Mouse (Mus musculus) heart, postnatal 0 days (tissue): Measurements from ENCODE around the gene Memo1. TPM values are rescaled to one million over a fixed set of nuclear protein-coding genes. Genes with fewer than 3 reads are reported as not detected.

ENCODE experiments used
- ATAC-seq: fragments of 200-750 bp; cut with Nextera tagmentation; 2 replicates; pipeline ENCODE4 v1.8.0; 2017; ENCODE audit warnings: low read depth, moderate number of reproducible peaks, moderate library complexity; ENCODE audit not compliant: insufficient read depth
- DNase-seq: peaks from one replicate; pipeline ENCODE4 v3.0.0-alpha.2; 2016; ENCODE audit warnings: low spot score
- H3K27ac ChIP-seq: fragments of 300-500 bp; sonication (generic); 2 replicates; pipeline ENCODE4 v1.5.1; 2014; ENCODE audit warnings: low read depth, mild to moderate bottlenecking
- H3K27me3 ChIP-seq: fragments of 300-500 bp; sonication (generic); 2 replicates; pipeline ENCODE4 v1.6.1; 2014; ENCODE audit warnings: low read length, mixed read lengths; ENCODE audit not compliant: control insufficient read depth, insufficient read depth
- H3K36me3 ChIP-seq: fragments of 300-500 bp; sonication (generic); replicated peaks from 2 replicates; pipeline ENCODE4 v1.6.1; 2014; ENCODE audit warnings: low read length, mixed read lengths; ENCODE audit not compliant: control insufficient read depth, insufficient read depth
- H3K4me1 ChIP-seq: fragments of 300-500 bp; sonication (generic); 2 replicates; pipeline ENCODE4 v1.6.1; 2014; ENCODE audit warnings: antibody characterized with exemption; ENCODE audit not compliant: control insufficient read depth, insufficient read depth
- H3K4me2 ChIP-seq: fragments of 300-500 bp; sonication (generic); 2 replicates; pipeline ENCODE4 v1.6.1; 2014; ENCODE audit warnings: low read depth, mild to moderate bottlenecking, low read length, moderate library complexity
- H3K4me3 ChIP-seq: fragments of 300-500 bp; sonication (generic); 2 replicates; pipeline ENCODE4 v1.5.1; 2014; ENCODE audit warnings: low read depth, low read length
- H3K9ac ChIP-seq: fragments of 300-500 bp; sonication (generic); replicated peaks from 2 replicates; pipeline ENCODE4 v1.6.1; 2014; ENCODE audit warnings: low read depth, low read length, mixed read lengths
- H3K9me3 ChIP-seq: fragments of 300-500 bp; sonication (generic); replicated peaks from 2 replicates; pipeline ENCODE4 v1.6.1; 2016; ENCODE audit warnings: low read length; ENCODE audit not compliant: control insufficient read depth
- CTCF ChIP-seq: IDR thresholded peaks from 2 replicates; pipeline ENCODE4 v1.5.1; 2016; ENCODE audit warnings: antibody characterized with exemption, control low read depth, low read depth
- EP300 ChIP-seq: IDR thresholded peaks from 2 replicates; pipeline ENCODE4 v1.6.1; 2016; ENCODE audit warnings: antibody characterized with exemption, low read depth
- WGBS: fragments of 180-500 bp; shearing (Covaris S2); extraction: QIAGEN DNeasy Blood & Tissue Kit; methylation state at CpG from one replicate; pipeline ENCODE4 v1.1.7; 2014; 5-methylcytosine and 5-hydroxymethylcytosine counted together
- polyA plus RNA-seq: library from polyadenylated mRNA; unstranded; fragments of >200 nt; fragmentation: Nextera tagmentation; extraction: Ambion mirVana; gene quantifications from 2 replicates; pipeline ENCODE4 v1.2.1, GENCODE M21; 2015
- total RNA-seq: library from RNA; depleted of rRNA; stranded (reverse); fragments of >200 nt; gene quantifications from 2 replicates; pipeline ENCODE4 v1.2.3, GENCODE M21; 2014; ENCODE audit warnings: low replicate concordance

Memo1 gene
- total and polyA plus RNA-seq, 2 experiments from 2014 or later: 68.8 to 128 TPM

DNA sequence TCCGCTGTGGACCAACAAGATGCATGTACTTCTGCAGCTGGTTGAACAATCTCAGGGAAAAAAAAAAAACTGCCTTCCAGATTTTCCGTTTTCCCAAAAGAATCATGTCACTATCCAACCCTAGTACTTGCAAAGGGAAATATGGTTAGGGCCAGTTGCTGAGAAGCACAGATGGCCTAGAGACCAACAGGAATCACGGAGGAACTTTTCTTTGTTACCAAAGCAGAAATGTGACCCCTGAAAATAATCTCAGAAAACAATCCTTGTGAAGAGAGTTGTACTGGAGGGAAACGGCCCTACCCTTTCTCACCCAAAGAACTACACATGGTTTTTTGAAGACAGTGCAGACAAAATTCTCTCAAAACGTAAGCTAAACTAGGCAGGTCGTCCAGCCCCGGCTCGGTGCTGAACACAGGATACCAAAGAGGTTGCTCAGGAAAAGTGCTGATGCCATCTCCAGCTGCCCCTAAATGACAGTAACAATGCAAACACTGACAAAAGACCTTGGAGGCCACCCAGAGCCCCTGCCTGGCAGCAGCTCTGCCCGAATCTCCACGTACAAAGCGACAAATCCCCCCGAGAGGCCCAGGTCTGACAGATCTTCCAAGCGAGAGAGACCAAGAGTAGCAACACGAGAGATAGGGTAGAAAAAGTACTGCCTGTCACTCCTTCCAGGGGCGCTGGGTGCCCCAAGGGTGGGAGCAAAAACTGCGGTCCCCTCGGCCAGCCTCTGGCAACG lies 1.5 kb downstream of the Memo1 start:
- Histone ChIP-seq H3K27ac (peak overlapping the region; percentile 99), H3K9me3 (no peaks in the 10 kb centered on the region), H3K36me3 (peaks cover 5% of the 10 kb centered on the region; the same call in 1 of the 2 replicates), H3K4me3 (peak overlapping the region; percentile 95), H3K9ac (peak overlapping the region; percentile 90), H3K27me3 (no peaks in the 10 kb centered on the region), H3K4me1 (peaks cover 11% of the 10 kb centered on the region; the same call in 1 of the 2 replicates), H3K4me2 (peak overlapping the region; percentile 72)
- WGBS: 1% methylated on average over 18 of the region's 18 CpGs
- DNase-seq (peak; percentile 15), ATAC-seq (no peak)
- TF ChIP-seq CTCF (no peak), EP300 (no peak)

DNA sequence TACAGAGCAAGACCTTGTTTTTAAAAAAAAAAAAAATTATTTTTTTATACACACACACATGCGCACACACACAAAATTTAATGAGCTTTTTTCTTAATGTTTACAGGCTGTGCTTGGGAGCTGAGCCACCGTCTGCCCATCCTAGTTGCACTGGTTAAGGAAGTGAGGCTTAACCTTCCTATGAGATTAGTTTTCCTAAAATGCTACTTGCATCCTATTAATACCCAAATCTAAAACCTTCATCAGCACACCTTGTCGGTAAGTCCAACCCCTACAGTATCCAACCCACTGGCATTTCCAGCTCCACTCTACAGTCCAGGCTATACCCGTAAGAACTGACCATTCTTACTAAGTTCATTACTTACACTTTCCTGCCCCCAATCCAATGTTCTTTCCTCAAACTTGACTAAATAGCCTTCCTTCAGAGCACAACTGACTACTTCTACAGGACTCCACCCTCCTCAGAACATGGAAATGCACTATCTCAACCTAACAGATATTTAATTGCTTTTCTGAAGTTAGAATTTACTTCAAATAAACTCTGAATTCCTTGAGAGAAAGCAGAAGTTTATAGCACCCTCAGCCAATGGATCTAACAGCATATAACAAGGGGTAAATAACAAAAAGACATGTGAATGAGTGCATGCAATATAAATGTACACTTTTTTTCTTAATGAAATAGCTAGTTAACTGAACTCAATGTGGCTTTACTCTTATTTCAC lies 3.5 kb downstream of the Memo1 start:
- ATAC-seq: no peak
- Histone ChIP-seq H3K9ac (no peak overlapping the region), H3K4me1 (peaks cover 11% of the 10 kb centered on the region), H3K36me3 (no peaks in the 10 kb centered on the region), H3K27ac (no peak overlapping the region), H3K4me3 (no peak overlapping the region), H3K9me3 (no peaks in the 10 kb centered on the region), H3K4me2 (no peak overlapping the region), H3K27me3 (no peaks in the 10 kb centered on the region)
- no peak for TF ChIP-seq CTCF
- TF ChIP-seq EP300: no peak
- no peak for DNase-seq
- WGBS: 79% methylated on average over 4 of the region's 4 CpGs

DNA sequence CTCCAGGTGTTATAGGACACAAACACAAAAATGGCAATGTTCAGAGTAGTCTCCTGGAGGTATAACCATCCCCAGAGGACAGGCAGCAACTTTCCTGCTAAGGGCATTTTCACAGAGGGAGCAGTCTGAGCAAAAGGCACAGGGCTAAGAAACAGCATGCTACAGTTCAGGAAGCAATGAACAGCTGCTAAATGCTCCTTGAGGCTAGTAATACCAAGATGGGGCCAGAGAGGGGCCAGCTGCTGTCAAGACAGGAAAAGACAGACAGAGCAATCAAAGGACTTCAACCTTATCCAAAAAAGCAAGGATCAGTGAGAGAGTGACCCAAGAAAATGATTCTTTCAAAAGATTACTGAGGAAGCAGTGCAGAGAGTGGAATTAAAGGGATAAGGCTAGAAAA lies 4.5 kb downstream of the Memo1 start:
- H3K4me3 ChIP-seq: no peak overlapping the region
- no peak for ATAC-seq
- no peaks in the 10 kb centered on the region for H3K27me3 ChIP-seq
- H3K36me3 ChIP-seq: no peaks in the 10 kb centered on the region
- H3K4me2 ChIP-seq: no peak overlapping the region
- H3K4me1 ChIP-seq: peaks cover 11% of the 10 kb centered on the region
- H3K9ac ChIP-seq: no peak overlapping the region
- no peak for TF ChIP-seq CTCF
- DNase-seq: no peak
- H3K9me3 ChIP-seq: no peaks in the 10 kb centered on the region
- H3K27ac ChIP-seq: no peak overlapping the region

DNA sequence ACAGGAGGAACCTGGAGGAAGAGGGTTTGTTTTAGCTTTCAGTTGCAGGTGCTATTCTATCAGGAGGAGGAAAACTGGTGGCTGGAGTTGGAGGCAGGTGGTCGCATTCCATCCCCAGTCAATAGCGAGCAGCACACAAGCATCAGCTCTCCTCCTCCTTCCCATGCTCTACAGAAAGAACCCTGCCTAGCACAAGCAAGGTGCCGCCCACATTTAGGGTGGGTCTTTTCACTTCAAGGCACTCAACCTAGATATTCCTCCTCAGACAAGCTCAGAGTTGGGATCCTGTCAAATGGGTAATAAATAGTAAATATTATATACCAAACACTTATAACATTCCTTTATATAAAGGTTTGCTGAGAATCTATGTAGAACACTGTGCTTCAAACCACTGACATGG lies 5.1 kb downstream of the Memo1 start:
- H3K27ac ChIP-seq: no peak overlapping the region
- no peak for DNase-seq
- no peak overlapping the region for H3K4me3 ChIP-seq
- no peak for ATAC-seq
- H3K27me3 ChIP-seq: no peaks in the 10 kb centered on the region
- no peaks in the 10 kb centered on the region for H3K9me3 ChIP-seq
- TF ChIP-seq CTCF (no peak), EP300 (no peak)
- WGBS: 59% methylated on average over 3 of the region's 3 CpGs
- H3K4me1 ChIP-seq: peaks cover 11% of the 10 kb centered on the region
- no peaks in the 10 kb centered on the region for H3K36me3 ChIP-seq
- H3K9ac ChIP-seq: no peak overlapping the region
- H3K4me2 ChIP-seq: no peak overlapping the region

DNA sequence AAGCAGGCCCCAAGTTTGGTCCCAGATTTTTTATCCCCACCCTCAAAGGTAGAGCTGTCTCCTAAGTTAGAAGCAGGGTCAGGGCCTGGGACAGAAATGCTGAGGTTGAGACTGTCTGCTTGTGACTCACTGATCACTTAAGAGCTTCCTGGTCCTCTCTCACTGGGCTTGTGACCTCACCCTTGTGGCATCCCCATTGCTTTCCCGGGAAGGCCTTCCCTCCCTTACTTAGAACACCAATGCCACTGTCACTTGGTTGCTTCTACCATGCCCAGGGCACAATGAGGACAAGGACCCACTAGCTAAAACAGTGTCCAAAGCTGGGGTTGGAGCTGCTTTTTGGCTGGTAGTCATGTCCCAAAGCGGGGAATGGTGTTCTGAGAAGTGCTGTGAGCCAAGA lies 6.7 kb downstream of the Memo1 start:
- WGBS: 49% methylated on average over 2 of the region's 2 CpGs
- DNase-seq: no peak
- H3K9me3 ChIP-seq: no peaks in the 10 kb centered on the region
- H3K36me3 ChIP-seq: no peaks in the 10 kb centered on the region
- TF ChIP-seq EP300 (no peak), CTCF (no peak)
- ATAC-seq: peak; percentile 49; the same call in 1 of the 2 replicates
- H3K27me3 ChIP-seq: no peaks in the 10 kb centered on the region
- no peak overlapping the region for H3K4me3 ChIP-seq
- peaks cover 13% of the 10 kb centered on the region for H3K4me1 ChIP-seq
- H3K9ac ChIP-seq: no peak overlapping the region
- H3K4me2 ChIP-seq: no peak overlapping the region
- peak overlapping the region; percentile 59 for H3K27ac ChIP-seq
